Mouse (Mus musculus) adrenal gland, postnatal 4 days (tissue): ENCODE data around the gene Gm47189. TPM values are rescaled to one million over a fixed set of nuclear protein-coding genes. Genes with fewer than 3 reads are reported as not detected.
"Not testable (repeated sequence)": the region's sequence is repeated elsewhere in the genome, so short reads cannot be mapped to it uniquely, and the experiment has no call there.

Source experiments
- DNase-seq, 2 experiments: peaks; one replicate each; pipeline ENCODE4 v3.0.0; 2021 to 2022; ENCODE audit warnings: low spot score in 2 of 2, mixed read lengths in 2 of 2
- long read RNA-seq, 2 experiments: library from polyadenylated mRNA; stranded (forward); transcript quantifications; one replicate each; pipeline ENCODE4 v2.0.0; 2021
- total RNA-seq, 2 experiments: library from RNA; stranded (reverse); gene quantifications; 2 replicates each; pipeline ENCODE4 v1.2.3; 2021

Gm47189 gene
- not detected for total RNA-seq
- long read RNA-seq, experiment 1 = 0 reads
- long read RNA-seq, experiment 2 = 0 reads

DNA sequence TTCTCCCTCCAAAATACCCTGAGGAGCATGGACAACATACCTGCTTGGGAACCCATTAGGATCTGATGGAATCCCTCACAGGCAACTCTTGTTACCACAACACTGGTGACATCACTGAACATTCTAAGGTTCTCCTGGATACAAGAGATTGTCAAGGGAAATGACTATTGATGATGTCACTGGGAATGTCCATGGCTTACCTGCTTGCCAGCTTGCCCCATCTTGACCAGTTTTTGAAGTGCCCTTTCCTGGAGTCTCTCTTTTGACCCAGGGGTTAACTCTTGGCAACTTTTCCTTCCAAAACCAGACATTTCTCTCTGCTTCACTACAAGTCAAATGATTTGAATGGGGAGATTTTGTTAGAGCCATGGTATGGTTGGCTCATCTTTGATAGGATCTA lies at the start of gene Gm47189:
TSS of gene Gm47189 (minus strand) at position 101 of the 400 bp plus-strand sequence.
- DNase-seq = not testable (repeated sequence)

DNA sequence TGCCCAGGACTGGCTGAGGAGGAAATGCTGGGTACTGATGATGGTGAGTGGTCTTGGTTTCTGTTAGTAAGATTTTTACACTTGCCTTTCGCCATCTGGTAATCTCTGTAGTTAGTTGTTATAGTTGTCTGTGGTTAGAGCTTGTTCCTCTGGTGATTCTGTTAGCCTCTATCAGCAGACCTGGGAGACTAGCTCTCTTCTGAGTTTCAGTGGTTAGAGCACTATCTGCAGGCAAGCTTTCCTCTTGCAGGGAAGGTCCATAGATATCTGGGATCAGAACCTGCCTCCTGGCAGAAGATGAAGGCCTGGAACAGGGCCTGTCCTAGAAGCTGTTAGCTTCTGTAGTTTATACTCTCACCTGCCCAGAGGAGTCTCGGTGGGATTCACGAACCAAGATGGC lies 16.3 kb downstream of the Gm47189 start:
- not testable (repeated sequence) for DNase-seq

DNA sequence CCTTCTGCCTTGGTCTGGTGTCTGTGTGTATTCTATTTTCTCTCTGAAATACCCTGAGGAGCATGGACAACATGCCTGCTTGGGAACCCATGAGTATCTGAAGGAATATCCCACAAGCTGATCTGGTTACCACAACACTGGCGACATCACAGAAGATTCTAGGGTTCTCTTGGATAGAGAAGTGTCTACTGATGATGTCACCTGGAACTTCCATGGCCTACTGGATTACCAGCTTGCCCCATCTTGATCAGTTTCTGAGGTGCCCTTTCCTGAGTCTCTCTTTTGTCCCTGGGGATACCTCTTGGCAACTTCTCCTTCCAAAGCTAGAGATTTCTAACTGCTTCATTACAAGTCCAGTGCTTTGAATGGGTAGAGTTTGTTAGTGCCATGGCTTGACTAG lies 21.7 kb downstream of the Gm47189 start, which contains the start of gene Gm7929:
TSS of gene Gm7929 (minus strand) at position 101 of the 400 bp plus-strand sequence.
- DNase-seq = not testable (repeated sequence)

DNA sequence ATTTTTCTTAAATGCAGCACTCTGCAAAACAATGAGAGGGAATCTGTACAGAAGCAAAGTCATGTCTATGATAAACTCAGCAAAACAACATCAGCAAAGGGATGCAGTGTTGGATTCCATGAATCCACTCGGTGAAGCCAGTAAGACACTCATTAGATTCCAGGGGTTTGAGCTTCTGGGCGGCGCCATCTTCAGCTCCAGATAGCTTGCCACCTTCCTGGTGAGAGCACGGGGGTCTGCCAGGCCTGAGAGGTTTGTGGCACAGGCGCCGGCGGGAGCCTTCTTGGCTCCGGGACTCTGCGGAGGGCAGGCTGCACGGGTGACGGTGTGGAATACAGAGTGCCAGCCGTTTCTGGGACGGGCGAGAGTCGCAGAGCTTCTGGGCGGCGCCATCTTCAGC lies 48.8 kb downstream of the Gm47189 start:
- DNase-seq = not testable (repeated sequence)

DNA sequence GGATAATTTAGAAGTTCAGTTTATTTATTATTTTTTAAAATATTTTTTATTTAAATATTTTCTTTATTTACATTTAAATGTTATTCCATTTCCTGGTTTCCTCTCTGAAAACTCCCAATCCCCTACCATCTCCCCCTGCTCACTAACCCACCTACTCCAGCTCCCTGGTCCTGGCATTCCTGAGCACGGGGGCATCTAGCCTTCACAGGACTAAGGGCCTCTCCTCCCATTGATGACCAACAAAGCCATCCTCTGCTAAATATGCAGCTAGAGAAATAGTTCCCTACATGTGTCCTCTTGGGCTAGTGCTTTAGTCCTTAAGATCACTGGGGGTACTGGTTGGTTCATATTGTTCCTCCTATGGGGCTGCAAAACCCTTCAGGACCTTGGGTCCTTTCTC lies 55.1 kb downstream of the Gm47189 start:
- DNase-seq = not testable (repeated sequence)

Other genes starting within 250 kb of the Gm47189 start
- gene Gm7970, start 216.9 kb downstream of the Gm47189 start, total RNA-seq = not detected
- gene 1700049E17Rik2, start 199.2 kb downstream of the Gm47189 start, total RNA-seq = not detected
- gene Gm3072, start 147.8 kb downstream of the Gm47189 start, total RNA-seq = not detected
- not detected for gene Gm3676, start 126.0 kb downstream of the Gm47189 start, total RNA-seq
- not detected for gene Gm8068, start 70.6 kb downstream of the Gm47189 start, total RNA-seq
- not detected for gene Gm7929, start 21.8 kb downstream of the Gm47189 start, total RNA-seq
- not detected for gene Gm7980, start 134.8 kb upstream of the Gm47189 start, total RNA-seq
- gene 1700049E17Rik1, start 152.5 kb upstream of the Gm47189 start, total RNA-seq = not detected
- not detected for gene 1700024B05Rik, start 171.6 kb upstream of the Gm47189 start, total RNA-seq
- gene Gm6401, start 195.5 kb upstream of the Gm47189 start, total RNA-seq = not detected
- not detected for gene Gm3543, start 210.9 kb upstream of the Gm47189 start, total RNA-seq